Mouse (Mus musculus): ENCODE data around the gene Tanc1.

DNA sequence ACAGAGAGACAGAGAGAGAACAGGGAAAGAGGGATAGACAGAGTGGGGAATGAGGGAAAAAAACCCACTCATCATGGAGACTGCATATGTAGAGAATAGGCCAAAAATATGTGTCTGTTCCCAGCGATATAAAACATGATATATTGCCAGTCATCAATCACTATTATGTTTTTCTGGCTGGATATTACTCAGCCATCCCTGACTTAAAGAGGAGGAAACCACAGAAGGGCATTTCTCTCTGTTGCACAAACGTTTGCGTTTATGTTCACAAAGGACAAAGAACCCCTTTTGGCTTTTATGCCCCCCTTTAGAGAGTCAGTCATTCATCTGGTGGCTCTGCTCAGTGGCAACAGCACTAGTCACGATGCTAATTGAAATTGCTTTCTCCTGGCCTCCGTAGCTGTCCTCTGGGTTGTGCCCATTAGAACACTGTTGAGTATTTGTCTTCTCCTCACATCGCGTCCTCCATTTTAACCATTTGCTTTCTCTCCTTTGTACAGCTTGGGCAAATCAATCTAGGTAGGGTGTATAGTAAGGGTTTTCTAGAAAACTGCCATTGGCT lies 18.4 kb upstream of the Tanc1 start:
- no peak for TF ChIP-seq POLR2A (IDR thresholded peaks at IDR 0.05; ENCODE audit: low read depth, low read length)
- TF ChIP-seq CTCF (IDR thresholded peaks at IDR 0.05; ENCODE audit: extremely low read depth, insufficient read length, insufficient replicate concordance, low read depth, low read length), result no peak

All from small intestine, adult 2 months (tissue).